Mouse (Mus musculus) gonadal fat pad, adult 2 months (tissue): ENCODE results near the gene Adap1. TPM values are rescaled to one million over a fixed set of nuclear protein-coding genes. Genes with fewer than 3 reads are reported as not detected.

Experiments
- DNase-seq: peaks from one replicate; pipeline ENCODE4 v3.0.0-alpha.2; 2012; ENCODE audit warnings: low read depth
- polyA plus RNA-seq: library from polyadenylated mRNA; depleted of rRNA; stranded (reverse); fragments of >200 nt; gene quantifications from 2 replicates; pipeline ENCODE4 v1.2.3, GENCODE M21; 2012

The Adap1 gene
- polyA plus RNA-seq, 1 experiment: 22.6 TPM

- DNase-seq: no peak
Observed at GRCm38 (mm10) chr5:139286142-139286941, 39.1 kb downstream of the Adap1 start.

GRCm38 (mm10) chr5:139285383-139286067, 39.9 kb downstream of the Adap1 start:
- no peak for DNase-seq

- no peak for DNase-seq
Observed at GRCm38 (mm10) chr5:139283460-139284180, 41.8 kb downstream of the Adap1 start.

GRCm38 (mm10) chr5:139282191-139282590, 43.2 kb downstream of the Adap1 start:
- DNase-seq: no peak

GRCm38 (mm10) chr5:139281373-139282112, 43.9 kb downstream of the Adap1 start:
- no peak for DNase-seq

GRCm38 (mm10) chr5:139277287-139277686, 48.1 kb downstream of the Adap1 start:
- no peak for DNase-seq

- DNase-seq: no peak
Observed at GRCm38 (mm10) chr5:139271994-139272554, 53.3 kb downstream of the Adap1 start.

- no peak for DNase-seq
Observed at GRCm38 (mm10) chr5:139270806-139271521, 54.5 kb downstream of the Adap1 start.

- no peak for DNase-seq
Observed at GRCm38 (mm10) chr5:139267661-139268060, 57.8 kb downstream of the Adap1 start.

GRCm38 (mm10) chr5:139261403-139261802, 64.0 kb downstream of the Adap1 start:
- DNase-seq: no peak

- DNase-seq: no peak
Observed at GRCm38 (mm10) chr5:139259853-139260252, 65.6 kb downstream of the Adap1 start.

GRCm38 (mm10) chr5:139258371-139259035, 66.9 kb downstream of the Adap1 start:
- no peak for DNase-seq

GRCm38 (mm10) chr5:139257818-139258217, 67.6 kb downstream of the Adap1 start:
- no peak for DNase-seq

- DNase-seq: no peak
Observed at GRCm38 (mm10) chr5:139257265-139257664, 68.2 kb downstream of the Adap1 start.

GRCm38 (mm10) chr5:139256211-139256765, 69.1 kb downstream of the Adap1 start:
- DNase-seq: no peak

- no peak for DNase-seq
Observed at GRCm38 (mm10) chr5:139255777-139256176, 69.6 kb downstream of the Adap1 start.

- DNase-seq: no peak
Observed at GRCm38 (mm10) chr5:139254938-139255337, 70.5 kb downstream of the Adap1 start.

- DNase-seq: no peak
Observed at GRCm38 (mm10) chr5:139253301-139253741, 72.1 kb downstream of the Adap1 start.

GRCm38 (mm10) chr5:139252910-139253245, 72.5 kb downstream of the Adap1 start:
- no peak for DNase-seq
